Mouse (Mus musculus) liver, embryonic 16.5 days (tissue): ENCODE results near the gene Naalad2. TPM values are rescaled to one million over a fixed set of nuclear protein-coding genes. Genes with fewer than 3 reads are reported as not detected.

ENCODE experiments used
- polyA plus RNA-seq: library from polyadenylated mRNA; unstranded; fragments of >200 nt; fragmentation: Nextera tagmentation; extraction: Ambion mirVana; gene quantifications from 2 replicates; pipeline ENCODE4 v1.2.1, GENCODE M21; 2015

The Naalad2 gene
- polyA plus RNA-seq, 1 experiment from 2014 or later = 0.51 TPM

Other genes starting within 250 kb of the Naalad2 start
- gene Chordc1, start 110.9 kb downstream of the Naalad2 start, polyA plus RNA-seq = 36.3 and 41.3 TPM in 2 replicates
- not detected in 2 replicates for gene Ubtfl1, start 1.4 kb upstream of the Naalad2 start, polyA plus RNA-seq
- gene Mbd3l2, start 27.7 kb upstream of the Naalad2 start, polyA plus RNA-seq = not detected in 2 replicates
- 0.49 and 0.51 TPM in 2 replicates for gene Zfp558, start 75.3 kb upstream of the Naalad2 start, polyA plus RNA-seq
- gene Mbd3l1, start 75.4 kb upstream of the Naalad2 start, polyA plus RNA-seq = not detected in 2 replicates